Mouse (Mus musculus) stomach, postnatal 0 days (tissue): Measurements from ENCODE around the gene Cilp.

Experiments
- CTCF ChIP-seq: IDR thresholded peaks from 2 replicates; pipeline ENCODE4 v1.5.1; 2016; ENCODE audit warnings: antibody characterized with exemption, low read depth, mild to moderate bottlenecking, moderate library complexity
- EP300 ChIP-seq: optimal IDR thresholded peaks from 2 replicates; pipeline ENCODE3; 2016; ENCODE audit warnings: antibody characterized with exemption

GRCm38 (mm10) chr9:65218916-65219315 is 46.1 kb upstream of the Cilp start:
- TF ChIP-seq CTCF (no peak), EP300 (no peak)
